9 mouse cellular contexts compared by ENCODE assay signal in the genomic region with DNA sequence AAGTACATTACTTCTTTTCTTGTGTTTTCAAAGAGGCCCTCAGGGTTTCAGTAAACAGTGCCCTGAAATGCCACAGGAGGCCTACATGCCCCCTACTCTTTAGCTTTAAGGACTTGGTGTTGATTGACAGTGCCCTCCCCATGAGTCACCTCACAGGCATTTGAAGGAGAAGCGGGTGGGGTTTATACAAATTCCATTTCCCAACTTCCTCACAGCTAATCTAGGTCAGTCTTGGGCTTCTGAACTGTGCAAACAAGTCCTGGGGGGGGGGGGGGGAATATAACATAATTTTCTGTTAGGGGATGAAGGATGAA. TPM values are rescaled to one million over a fixed set of nuclear protein-coding genes. Genes with fewer than 3 reads are reported as not detected.
DNase-seq lines count a peak whose midpoint lies in the region; ATAC-seq and TF ChIP-seq lines count a peak whose summit lies in the region.
"Had no signal": no experiment of that assay in that cellular context is flagged by ENCODE, and none has a peak within 500 bp of the region (broad histone marks: within the 10 kb centered on the region; RNA-seq: fewer than 3 reads in every experiment).

No protein-coding gene starts in this region.

- peaks cover 5% of the 10 kb centered on the region; the same call in 1 of the 2 replicates for H3K4me1 ChIP-seq in heart, embryonic 15.5 days (replicated peaks)
- peaks cover 7% of the 10 kb centered on the region; the same call in 1 of the 2 replicates for H3K4me1 ChIP-seq in bone marrow, adult 2 months (ENCODE audit: control insufficient read depth, insufficient read depth, low read length)
- peaks cover 10% of the 10 kb centered on the region for H3K4me1 ChIP-seq in lung, embryonic 15.5 days

- TF ChIP-seq POLR2A in bone marrow, adult 2 months (IDR thresholded peaks at IDR 0.05; ENCODE audit: borderline replicate concordance, control insufficient read depth, low read depth, low read length) = no peak

- H3K4me3 ChIP-seq in heart, embryonic 15.5 days = no peak overlapping the region
- peak overlapping the region; percentile 64 for H3K4me3 ChIP-seq in bone marrow, adult 2 months (replicated peaks; ENCODE audit: control insufficient read depth, low read depth, low read length)
- no peak overlapping the region for H3K4me3 ChIP-seq in lung, embryonic 15.5 days

- no peak overlapping the region for H3K9ac ChIP-seq in heart, embryonic 15.5 days
- H3K9ac ChIP-seq in lung, embryonic 15.5 days = no peak overlapping the region

- no peak for DNase-seq in heart, postnatal 4 days
- DNase-seq in 416B (ENCODE audit: low read depth) = peak; percentile 88
- no peak for DNase-seq in left cerebral cortex, adult 9 months (ENCODE audit: low spot score in 2 of 2)
- DNase-seq in ovary, adult 18-20 months (ENCODE audit: low spot score) = no peak
- DNase-seq in T-cell, adult 2 months (ENCODE audit: low spot score) = no peak

- no peaks in the 10 kb centered on the region for H3K36me3 ChIP-seq in heart, embryonic 15.5 days
- H3K36me3 ChIP-seq in lung, embryonic 15.5 days = peaks cover 6% of the 10 kb centered on the region; the same call in 1 of the 2 replicates

- 12% methylated on average over 1 of the region's 1 CpGs for WGBS in heart, embryonic 15.5 days
- 8% methylated on average over 1 of the region's 1 CpGs for WGBS in bone marrow, adult 2 months
- 5% methylated on average over 1 of the region's 1 CpGs for WGBS in lung, embryonic 15.5 days

- no peak for TF ChIP-seq CTCF in bone marrow, adult 2 months (IDR thresholded peaks at IDR 0.05; ENCODE audit: control insufficient read depth, insufficient read depth, low read length)

- no peaks in the 10 kb centered on the region for H3K9me3 ChIP-seq in heart, embryonic 15.5 days (replicated peaks)
- H3K9me3 ChIP-seq in lung, embryonic 15.5 days = no peaks in the 10 kb centered on the region

- H3K4me2 ChIP-seq in heart, embryonic 15.5 days = no peak overlapping the region
- no peak overlapping the region for H3K4me2 ChIP-seq in lung, embryonic 15.5 days

- no peaks in the 10 kb centered on the region for H3K27me3 ChIP-seq in heart, embryonic 15.5 days
- no peaks in the 10 kb centered on the region for H3K27me3 ChIP-seq in lung, embryonic 15.5 days

- peak; percentile 41; the same call in 1 of the 2 replicates for ATAC-seq in heart, embryonic 15.5 days (replicated peaks; ENCODE audit: insufficient number of reproducible peaks, insufficient read depth, low FRiP score, low read depth)
- ATAC-seq in lung, embryonic 15.5 days (ENCODE audit: borderline replicate concordance, extremely low read depth, low FRiP score, low TSS enrichment) = peak; percentile 87

- H3K27ac ChIP-seq in heart, embryonic 15.5 days = peak overlapping the region; percentile 34; the same call in 1 of the 2 replicates
- peak overlapping the region; percentile 87; the same call in 1 of the 2 replicates for H3K27ac ChIP-seq in bone marrow, adult 2 months (ENCODE audit: control insufficient read depth, insufficient read depth, low read depth, low read length, poor library complexity)
- peak overlapping the region; percentile 90 for H3K27ac ChIP-seq in lung, embryonic 15.5 days

RNA-seq across cellular contexts. Expression of gene Mpeg1, which starts 3.1 kb away (rescaled TPM):
- 0.54 and 0.72 TPM in 2 replicates for polyA plus RNA-seq in heart, embryonic 15.5 days (2015; fragmentation: Nextera tagmentation; extraction: Ambion mirVana)
- total RNA-seq in heart, postnatal 4 days (2021) = 1 to 10 TPM; 4.5 to 5.7 TPM
- polyA plus RNA-seq in bone marrow, adult 2 months (2011; ENCODE audit: insufficient read depth, insufficient read length, low replicate concordance, missing spikeins) = 20.5 and 54.7 TPM in 2 replicates
- 0.67 and 1.0 TPM in 2 replicates for polyA plus RNA-seq in lung, embryonic 15.5 days (2015; fragmentation: Nextera tagmentation; extraction: Ambion mirVana)

RNA-seq across cellular contexts. Expression of gene Pfpl, which starts 36.0 kb away (rescaled TPM):
- not detected in 2 replicates for polyA plus RNA-seq in heart, embryonic 15.5 days (2015; fragmentation: Nextera tagmentation; extraction: Ambion mirVana)
- not detected for total RNA-seq in heart, postnatal 4 days (2021)
- not detected in 2 replicates for polyA plus RNA-seq in bone marrow, adult 2 months (2011; ENCODE audit: insufficient read depth, insufficient read length, low replicate concordance, missing spikeins)
- not detected in 2 replicates for polyA plus RNA-seq in lung, embryonic 15.5 days (2015; fragmentation: Nextera tagmentation; extraction: Ambion mirVana)
- total RNA-seq: layer of hippocampus, adult 8-10 months had no signal

RNA-seq across cellular contexts. Expression of gene Dtx4, which starts 37.6 kb away (rescaled TPM):
- 2.5 and 4.5 TPM in 2 replicates for polyA plus RNA-seq in heart, embryonic 15.5 days (2015; fragmentation: Nextera tagmentation; extraction: Ambion mirVana)
- total RNA-seq in heart, postnatal 4 days (2021) = 1 to 10 TPM; 7.7 to 8.9 TPM
- 2.3 and 6.7 TPM in 2 replicates for polyA plus RNA-seq in bone marrow, adult 2 months (2011; ENCODE audit: insufficient read depth, insufficient read length, low replicate concordance, missing spikeins)
- 16.1 and 16.5 TPM in 2 replicates for polyA plus RNA-seq in lung, embryonic 15.5 days (2015; fragmentation: Nextera tagmentation; extraction: Ambion mirVana)

RNA-seq across cellular contexts. Expression of gene Olfr1441, which starts 46.4 kb away (rescaled TPM):
- not detected in 2 replicates for polyA plus RNA-seq in heart, embryonic 15.5 days (2015; fragmentation: Nextera tagmentation; extraction: Ambion mirVana)
- not detected for total RNA-seq in heart, postnatal 4 days (2021)
- not detected in 2 replicates for polyA plus RNA-seq in bone marrow, adult 2 months (2011; ENCODE audit: insufficient read depth, insufficient read length, low replicate concordance, missing spikeins)
- not detected in 2 replicates for polyA plus RNA-seq in lung, embryonic 15.5 days (2015; fragmentation: Nextera tagmentation; extraction: Ambion mirVana)
- total RNA-seq: layer of hippocampus, adult 8-10 months had no signal

Comparison
In these comparisons a context has a peak if more than half of its experiments do, and no peak if none do; other contexts are left out.
1. H3K27ac ChIP-seq: peak in every context shown above with its lines; median percentile 90 in lung, embryonic 15.5 days; 87 in bone marrow, adult 2 months; 34 in heart, embryonic 15.5 days.
2. RNA of gene Mpeg1, which starts 3.1 kb away (polyA plus RNA-seq): 20.5 to 54.7 TPM in bone marrow, adult 2 months; 0.67 to 1.0 TPM in lung, embryonic 15.5 days and 0.54 to 0.72 TPM in heart, embryonic 15.5 days; every median in the first group is over 10 times any median in the second.